Mouse (Mus musculus): Measurements from ENCODE around the gene Dmc1.

The Dmc1 gene

GRCm38 (mm10) chr15:79559649-79560048 is 45.3 kb downstream of the Dmc1 start:
- no peak for DNase-seq

GRCm38 (mm10) chr15:79552566-79552965 is 52.3 kb downstream of the Dmc1 start:
- no peak for DNase-seq

GRCm38 (mm10) chr15:79548226-79548625 is 56.7 kb downstream of the Dmc1 start:
- DNase-seq: no peak

- no peak for DNase-seq
Measured at GRCm38 (mm10) chr15:79547289-79547820, 57.6 kb downstream of the Dmc1 start.

GRCm38 (mm10) chr15:79546410-79547288 is 58.3 kb downstream of the Dmc1 start, which contains the start of gene Ddx17:
TSS of gene Ddx17 (minus strand) at chr15:79546741.
- DNase-seq: peak; percentile 99

GRCm38 (mm10) chr15:79545921-79546399 is 58.9 kb downstream of the Dmc1 start:
- peak; percentile 77 for DNase-seq

GRCm38 (mm10) chr15:79545496-79545895 is 59.4 kb downstream of the Dmc1 start:
- no peak for DNase-seq

- no peak for DNase-seq
Measured at GRCm38 (mm10) chr15:79543968-79544367, 60.9 kb downstream of the Dmc1 start.

- no peak for DNase-seq
Measured at GRCm38 (mm10) chr15:79533796-79534195, 71.1 kb downstream of the Dmc1 start.

GRCm38 (mm10) chr15:79529935-79530334 is 75.0 kb downstream of the Dmc1 start:
- no peak for DNase-seq

GRCm38 (mm10) chr15:79527991-79528639 is 76.8 kb downstream of the Dmc1 start:
- no peak for DNase-seq

- no peak for DNase-seq
Measured at GRCm38 (mm10) chr15:79527192-79527591, 77.7 kb downstream of the Dmc1 start.

GRCm38 (mm10) chr15:79525979-79526768 is 78.7 kb downstream of the Dmc1 start:
- no peak for DNase-seq

- no peak for DNase-seq
Measured at GRCm38 (mm10) chr15:79525564-79525963, 79.3 kb downstream of the Dmc1 start.

- DNase-seq: no peak
Measured at GRCm38 (mm10) chr15:79519400-79520220, 85.3 kb downstream of the Dmc1 start.

- DNase-seq: no peak
Measured at GRCm38 (mm10) chr15:79518571-79518970, 86.3 kb downstream of the Dmc1 start.

GRCm38 (mm10) chr15:79517710-79518109 is 87.2 kb downstream of the Dmc1 start:
- no peak for DNase-seq

GRCm38 (mm10) chr15:79516171-79517096 is 88.5 kb downstream of the Dmc1 start, which contains the start of gene Kdelr3:
TSS of gene Kdelr3 (plus strand) at chr15:79516411.
- DNase-seq: peak; percentile 78

- DNase-seq: peak; percentile 64
Measured at GRCm38 (mm10) chr15:79513940-79514339, 91.0 kb downstream of the Dmc1 start.

GRCm38 (mm10) chr15:79511553-79512320 is 93.2 kb downstream of the Dmc1 start:
- peak; percentile 94 for DNase-seq
